ENCODE assay signal across 10 mouse cellular contexts in genomic region chr15:23486306-23486705, GRCm38 (mm10).
DNase-seq lines count a peak whose midpoint lies in the region; ATAC-seq and TF ChIP-seq lines count a peak whose summit lies in the region.
"Had no signal": no experiment of that assay in that cellular context is flagged by ENCODE, and none has a peak within 500 bp of the region (broad histone marks: within the 10 kb centered on the region; RNA-seq: fewer than 3 reads in every experiment).

No protein-coding gene starts in this region.

- H3K9ac ChIP-seq in kidney, embryonic 14.5 days (ENCODE audit: low read depth, low read length) = no peak overlapping the region
- no peak overlapping the region for H3K9ac ChIP-seq in kidney, embryonic 15.5 days
- H3K9ac ChIP-seq: limb, embryonic 12.5 days had no signal

- TF ChIP-seq POLR2A in cortical plate, adult 2 months (IDR thresholded peaks at IDR 0.05; ENCODE audit: extremely low read depth, insufficient read depth, low read length) = no peak

- H3K4me3 ChIP-seq in kidney, embryonic 14.5 days (ENCODE audit: low read length) = no peak overlapping the region
- H3K4me3 ChIP-seq in kidney, embryonic 15.5 days (replicated peaks) = no peak overlapping the region
- H3K4me3 ChIP-seq in cortical plate, adult 2 months (ENCODE audit: insufficient read depth, low read length) = no peak overlapping the region
- H3K4me3 ChIP-seq: limb, embryonic 12.5 days had no signal

- WGBS in kidney, embryonic 14.5 days = 50% methylated on average over 1 of the region's 1 CpGs
- 54% methylated on average over 1 of the region's 1 CpGs for WGBS in kidney, embryonic 15.5 days

- DNase-seq in adrenal gland, postnatal 10 days = peak; percentile 39
- DNase-seq in adrenal gland, postnatal 25 days = no peak
- peak; percentile 13 for DNase-seq in A20 (ENCODE audit: low read depth, low spot score)
- DNase-seq in testis, postnatal 10 days (ENCODE audit: low spot score) = no peak
- DNase-seq in ovary, postnatal 36 days (ENCODE audit: low spot score) = no peak
- DNase-seq: cerebellum, adult 11 months had no signal

- H3K27ac ChIP-seq in kidney, embryonic 14.5 days (ENCODE audit: low read depth, low read length) = no peak overlapping the region
- no peak overlapping the region for H3K27ac ChIP-seq in kidney, embryonic 15.5 days
- H3K27ac ChIP-seq in cortical plate, adult 2 months (ENCODE audit: insufficient read depth, low read length) = no peak overlapping the region
- H3K27ac ChIP-seq: limb, embryonic 12.5 days had no signal

- ATAC-seq in kidney, embryonic 14.5 days (ENCODE audit: low FRiP score, low TSS enrichment) = 0 out of 2 replicates have a peak, but pooled peaks have one; percentile 49
- no peak for ATAC-seq in kidney, embryonic 15.5 days (replicated peaks; ENCODE audit: low FRiP score)

- no peaks in the 10 kb centered on the region for H3K9me3 ChIP-seq in kidney, embryonic 14.5 days (ENCODE audit: control insufficient read depth, low read length)
- H3K9me3 ChIP-seq in kidney, embryonic 15.5 days (replicated peaks) = no peaks in the 10 kb centered on the region
- H3K9me3 ChIP-seq: limb, embryonic 12.5 days had no signal

- H3K27me3 ChIP-seq in kidney, embryonic 14.5 days (ENCODE audit: control insufficient read depth, insufficient read depth, low read length) = no peaks in the 10 kb centered on the region
- no peaks in the 10 kb centered on the region for H3K27me3 ChIP-seq in kidney, embryonic 15.5 days
- H3K27me3 ChIP-seq: limb, embryonic 12.5 days had no signal

- H3K4me2 ChIP-seq in kidney, embryonic 14.5 days (replicated peaks; ENCODE audit: low read depth, low read length) = no peak overlapping the region
- H3K4me2 ChIP-seq in kidney, embryonic 15.5 days = no peak overlapping the region
- H3K4me2 ChIP-seq: limb, embryonic 12.5 days had no signal

- no peaks in the 10 kb centered on the region for H3K36me3 ChIP-seq in kidney, embryonic 14.5 days (ENCODE audit: control insufficient read depth, insufficient read depth, low read length)
- no peaks in the 10 kb centered on the region for H3K36me3 ChIP-seq in kidney, embryonic 15.5 days
- H3K36me3 ChIP-seq: limb, embryonic 12.5 days had no signal

- H3K4me1 ChIP-seq in kidney, embryonic 14.5 days (ENCODE audit: control insufficient read depth, insufficient read depth, low read length) = no peaks in the 10 kb centered on the region
- no peaks in the 10 kb centered on the region for H3K4me1 ChIP-seq in kidney, embryonic 15.5 days
- H3K4me1 ChIP-seq in cortical plate, adult 2 months (ENCODE audit: control insufficient read depth, insufficient read depth, low read length) = no peaks in the 10 kb centered on the region
- H3K4me1 ChIP-seq: limb, embryonic 12.5 days had no signal

- peak; percentile 55 for TF ChIP-seq CTCF in cortical plate, adult 2 months (IDR thresholded peaks at IDR 0.05; ENCODE audit: extremely low read depth, insufficient read depth, low read length)

Comparison
In these comparisons a context has a peak if more than half of its experiments do, and no peak if none do; other contexts are left out.
1. DNase-seq: peak in adrenal gland, postnatal 10 days (single experiment) and A20 (single experiment); none in adrenal gland, postnatal 25 days (single experiment), testis, postnatal 10 days (single experiment) and ovary, postnatal 36 days (single experiment).